Mouse (Mus musculus) embryonic facial prominence, embryonic 14.5 days (tissue): ENCODE measurements at regions not wholly inside any gene's neighbourhood (a gene's known extent, or its start where the extent isn't known, plus 50 kb on each side); places are given as distances from the start of the nearest gene placed in this dataset.
A peak's percentile ranks its signal among the peaks of the same experiment; 100 is the strongest.

Experiments used
- ATAC-seq: fragments of 200-750 bp; cut with Nextera tagmentation; 2 replicates; pipeline ENCODE4 v1.8.0; 2017; ENCODE audit warnings: low read depth, moderate number of reproducible peaks, moderate TSS enrichment
- DNase-seq: peaks from one replicate; pipeline ENCODE4 v3.0.0-alpha.2; 2015; ENCODE audit warnings: low spot score
- H3K27ac ChIP-seq: fragments of 300-500 bp; sonication (generic); replicated peaks from 2 replicates; pipeline ENCODE4 v1.5.1; 2014; ENCODE audit warnings: low read depth, mild to moderate bottlenecking, low read length, moderate library complexity
- H3K27me3 ChIP-seq: fragments of 300-500 bp; sonication (generic); replicated peaks from 2 replicates; pipeline ENCODE4 v1.6.1; 2014; ENCODE audit warnings: low read length; ENCODE audit not compliant: control insufficient read depth, insufficient read depth
- H3K36me3 ChIP-seq: fragments of 300-500 bp; sonication (generic); 2 replicates; pipeline ENCODE4 v1.6.1; 2014; ENCODE audit warnings: low read length, mixed read lengths; ENCODE audit not compliant: control insufficient read depth, insufficient read depth
- H3K4me1 ChIP-seq: fragments of 300-500 bp; sonication (generic); 2 replicates; pipeline ENCODE4 v1.6.1; 2014; ENCODE audit warnings: antibody characterized with exemption, low read length; ENCODE audit not compliant: control insufficient read depth, insufficient read depth
- H3K4me2 ChIP-seq: fragments of 300-500 bp; sonication (generic); 2 replicates; pipeline ENCODE4 v1.6.1; 2014; ENCODE audit warnings: low read depth, mild to moderate bottlenecking, low read length, moderate library complexity, mixed read lengths
- H3K4me3 ChIP-seq: fragments of 300-500 bp; sonication (generic); 2 replicates; pipeline ENCODE4 v1.5.1; 2014; ENCODE audit warnings: low read depth, mild to moderate bottlenecking, low read length
- H3K9ac ChIP-seq: fragments of 300-500 bp; sonication (generic); 2 replicates; pipeline ENCODE4 v1.6.1; 2014; ENCODE audit warnings: low read depth, mild to moderate bottlenecking, low read length, moderate library complexity, mixed read lengths
- H3K9me3 ChIP-seq: fragments of 300-500 bp; sonication (generic); 2 replicates; pipeline ENCODE4 v1.6.1; 2016; ENCODE audit warnings: low read length; ENCODE audit not compliant: control insufficient read depth
- WGBS: fragments of 180-500 bp; shearing (Covaris S2); extraction: QIAGEN DNeasy Blood & Tissue Kit; methylation state at CpG from one replicate; pipeline ENCODE4 v1.1.7; 2014; 5-methylcytosine and 5-hydroxymethylcytosine counted together

DNA sequence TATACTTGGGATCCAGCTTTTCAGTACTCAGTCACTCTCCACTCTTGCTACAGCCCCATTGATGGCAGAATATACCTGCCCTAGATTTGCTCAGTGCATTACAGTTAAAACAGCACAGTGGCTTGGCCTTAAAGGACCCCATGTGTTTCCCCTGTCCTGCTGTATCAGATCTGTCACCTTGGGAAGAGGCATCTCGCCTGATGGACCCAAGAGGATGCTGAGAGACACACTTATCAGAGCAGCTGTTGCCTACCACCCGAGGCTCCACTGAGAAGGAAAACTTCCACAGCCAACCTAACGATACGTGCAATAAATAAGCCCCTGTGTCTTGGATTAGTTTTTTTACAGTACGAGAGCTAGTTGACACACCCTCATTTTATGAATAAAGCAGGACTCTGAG is 411.8 kb upstream of the Sall1 start:
- H3K27me3 ChIP-seq = peaks cover 7% of the 10 kb centered on the region; the same call in 1 of the 2 replicates
- ATAC-seq = no peak

DNA sequence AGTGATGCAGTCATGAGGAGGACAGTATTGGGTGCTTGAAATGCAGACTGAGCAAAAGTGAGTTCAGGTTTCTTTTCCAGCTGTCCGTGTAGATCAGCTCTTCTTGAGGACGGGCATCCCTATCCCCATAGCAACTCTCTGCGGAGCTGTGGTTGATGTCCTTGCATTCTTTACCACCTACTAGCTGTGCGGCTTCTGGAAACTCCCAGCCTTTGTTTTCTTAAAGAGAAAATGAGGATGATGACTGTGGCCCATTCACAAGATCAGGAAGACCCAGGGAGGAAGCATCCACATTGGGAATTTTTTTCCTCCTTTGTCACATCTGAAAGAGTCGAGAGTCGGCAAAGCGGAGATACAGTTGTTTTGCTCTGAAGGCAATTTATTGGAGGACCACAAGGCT is 410.2 kb upstream of the Sall1 start:
- no peak for ATAC-seq
- Histone ChIP-seq H3K4me1 (no peaks in the 10 kb centered on the region), H3K4me3 (no peak overlapping the region), H3K9ac (no peak overlapping the region), H3K9me3 (no peaks in the 10 kb centered on the region), H3K27me3 (peaks cover 7% of the 10 kb centered on the region; the same call in 1 of the 2 replicates), H3K27ac (no peak overlapping the region), H3K4me2 (no peak overlapping the region), H3K36me3 (no peaks in the 10 kb centered on the region)
- 53% methylated on average over 7 of the region's 7 CpGs for WGBS
- no peak for DNase-seq

More for the DNA sequence above, 411.8 kb upstream of the Sall1 start:
- no peak overlapping the region for H3K27ac ChIP-seq
- DNase-seq = no peak
- no peak overlapping the region for H3K9ac ChIP-seq
- H3K4me1 ChIP-seq = no peaks in the 10 kb centered on the region
- no peaks in the 10 kb centered on the region for H3K36me3 ChIP-seq
- 75% methylated on average over 5 of the region's 5 CpGs for WGBS
- no peak overlapping the region for H3K4me3 ChIP-seq
- no peaks in the 10 kb centered on the region for H3K9me3 ChIP-seq
- no peak overlapping the region for H3K4me2 ChIP-seq

DNA sequence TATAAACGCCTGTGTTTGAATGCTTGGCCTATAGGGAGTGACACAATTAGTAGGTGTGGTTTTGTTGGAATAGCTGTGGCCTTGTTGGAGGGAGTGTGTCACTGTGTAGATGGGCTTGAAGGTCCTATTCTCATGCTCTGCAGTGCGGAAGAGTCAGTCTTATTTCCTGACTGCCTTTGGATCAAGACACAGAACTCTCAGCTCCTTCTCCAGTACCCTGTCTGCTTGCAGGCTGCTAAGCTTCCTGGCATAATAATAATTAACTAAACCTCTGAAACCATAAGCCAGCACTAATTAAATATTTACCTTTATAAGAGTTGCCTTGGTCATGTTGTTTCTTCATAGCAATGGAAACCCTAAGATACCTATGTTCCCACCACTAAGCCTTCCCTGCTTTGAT is 409.8 kb upstream of the Sall1 start:
- Histone ChIP-seq H3K27ac (no peak overlapping the region), H3K4me2 (no peak overlapping the region), H3K36me3 (no peaks in the 10 kb centered on the region), H3K9me3 (no peaks in the 10 kb centered on the region), H3K4me3 (no peak overlapping the region), H3K27me3 (peaks cover 7% of the 10 kb centered on the region; the same call in 1 of the 2 replicates), H3K9ac (no peak overlapping the region), H3K4me1 (no peaks in the 10 kb centered on the region)
- no peak for DNase-seq
- WGBS = 100% methylated on average over 2 of the region's 2 CpGs
- ATAC-seq = no peak

DNA sequence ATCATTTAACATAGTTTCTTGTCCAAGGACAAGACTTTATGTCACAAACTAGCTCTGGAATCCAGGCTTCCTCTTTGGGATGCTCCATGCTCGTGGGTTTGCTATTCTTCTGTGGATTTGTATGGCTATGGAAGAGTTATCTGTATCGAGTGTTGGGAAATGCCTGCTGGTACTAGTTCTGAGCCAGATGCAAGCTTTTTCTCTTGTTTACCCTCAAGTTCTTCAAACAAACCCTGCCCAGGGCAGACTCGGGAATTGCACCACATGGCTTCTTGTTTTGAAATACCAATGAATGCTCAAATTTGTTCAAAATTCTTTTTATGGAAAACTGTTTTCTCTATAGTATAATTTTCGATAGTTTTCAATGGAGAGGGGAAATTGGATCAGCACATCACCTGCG is 400.5 kb upstream of the Sall1 start:
- 59% methylated on average over 5 of the region's 5 CpGs for WGBS
- DNase-seq (no peak), ATAC-seq (no peak)
- Histone ChIP-seq H3K27ac (no peak overlapping the region), H3K27me3 (no peaks in the 10 kb centered on the region), H3K4me3 (no peak overlapping the region), H3K36me3 (no peaks in the 10 kb centered on the region), H3K4me1 (no peaks in the 10 kb centered on the region), H3K9ac (no peak overlapping the region), H3K4me2 (no peak overlapping the region), H3K9me3 (no peaks in the 10 kb centered on the region)

DNA sequence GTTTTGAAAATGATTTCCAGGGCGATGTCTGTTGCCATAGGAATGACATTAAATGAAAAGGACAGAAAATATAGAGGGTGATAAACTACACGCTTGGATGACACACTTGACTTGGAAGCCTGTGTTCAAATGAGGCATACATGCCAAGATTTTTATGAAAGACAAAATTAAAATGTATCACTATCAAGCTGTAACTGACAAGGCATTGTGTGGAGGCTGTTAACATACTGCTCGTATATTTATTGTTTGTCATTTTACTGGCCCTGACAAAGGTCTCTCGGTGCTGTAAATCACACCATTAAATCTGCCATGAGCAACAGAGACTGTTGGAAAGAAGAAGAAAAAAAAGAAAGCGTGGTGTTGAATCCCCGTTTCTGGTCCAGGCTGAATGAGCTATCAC is 395.3 kb upstream of the Sall1 start:
- Histone ChIP-seq H3K27me3 (no peaks in the 10 kb centered on the region), H3K4me2 (no peak overlapping the region), H3K9ac (no peak overlapping the region), H3K27ac (no peak overlapping the region), H3K9me3 (no peaks in the 10 kb centered on the region), H3K4me1 (no peaks in the 10 kb centered on the region), H3K4me3 (no peak overlapping the region), H3K36me3 (no peaks in the 10 kb centered on the region)
- DNase-seq = no peak
- WGBS = 70% methylated on average over 6 of the region's 6 CpGs
- ATAC-seq = no peak

DNA sequence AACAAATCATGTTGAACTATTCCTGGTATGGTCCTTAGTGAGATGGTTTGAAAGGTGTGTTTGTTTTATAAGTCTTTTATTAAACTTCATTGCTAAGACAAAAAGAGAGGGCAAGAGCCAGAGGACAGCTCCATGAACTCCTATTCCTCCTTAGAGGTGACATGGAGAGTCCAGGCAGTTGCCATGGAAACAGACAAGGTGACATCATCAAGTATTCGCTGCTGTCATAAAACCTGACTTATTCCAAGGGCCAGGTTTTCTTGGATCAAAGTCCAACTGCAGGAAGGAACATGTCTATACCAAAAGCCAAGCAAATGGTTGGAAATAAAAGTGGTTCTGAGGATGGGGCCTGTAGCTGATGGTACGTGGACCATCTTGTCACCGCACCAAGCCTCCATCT is 383.0 kb upstream of the Sall1 start:
- H3K4me2 ChIP-seq = no peak overlapping the region
- WGBS = 89% methylated on average over 3 of the region's 3 CpGs
- no peak overlapping the region for H3K4me3 ChIP-seq
- no peak overlapping the region for H3K27ac ChIP-seq
- H3K36me3 ChIP-seq = no peaks in the 10 kb centered on the region
- ATAC-seq = no peak
- no peaks in the 10 kb centered on the region for H3K27me3 ChIP-seq
- no peaks in the 10 kb centered on the region for H3K9me3 ChIP-seq
- no peak overlapping the region for H3K9ac ChIP-seq
- no peak for DNase-seq
- no peaks in the 10 kb centered on the region for H3K4me1 ChIP-seq

DNA sequence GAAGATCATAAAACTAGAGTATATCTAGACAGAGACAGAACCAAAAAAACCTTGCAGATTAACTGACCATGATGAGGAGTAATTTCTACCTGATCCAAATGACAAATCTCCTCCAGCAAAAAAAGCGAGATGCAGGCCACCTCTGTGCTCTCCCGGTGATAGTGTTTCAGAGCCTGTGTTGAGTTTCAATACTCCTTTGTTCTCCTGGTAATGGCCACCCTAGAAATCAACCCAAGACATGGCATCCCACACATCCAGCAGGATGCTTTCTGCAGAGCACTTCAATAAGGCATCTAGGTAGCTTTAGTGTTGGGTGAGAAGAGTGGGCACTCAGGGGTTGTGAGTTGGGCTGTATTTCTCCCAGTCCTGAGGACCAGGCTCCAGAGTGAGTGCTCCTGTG is 371.3 kb upstream of the Sall1 start:
- WGBS = 56% methylated on average over 2 of the region's 2 CpGs
- Histone ChIP-seq H3K4me3 (no peak overlapping the region), H3K27ac (no peak overlapping the region), H3K36me3 (no peaks in the 10 kb centered on the region), H3K27me3 (no peaks in the 10 kb centered on the region), H3K9ac (no peak overlapping the region), H3K4me2 (no peak overlapping the region), H3K9me3 (no peaks in the 10 kb centered on the region), H3K4me1 (peaks cover 4% of the 10 kb centered on the region; the same call in 1 of the 2 replicates)
- no peak for DNase-seq
- ATAC-seq = no peak

DNA sequence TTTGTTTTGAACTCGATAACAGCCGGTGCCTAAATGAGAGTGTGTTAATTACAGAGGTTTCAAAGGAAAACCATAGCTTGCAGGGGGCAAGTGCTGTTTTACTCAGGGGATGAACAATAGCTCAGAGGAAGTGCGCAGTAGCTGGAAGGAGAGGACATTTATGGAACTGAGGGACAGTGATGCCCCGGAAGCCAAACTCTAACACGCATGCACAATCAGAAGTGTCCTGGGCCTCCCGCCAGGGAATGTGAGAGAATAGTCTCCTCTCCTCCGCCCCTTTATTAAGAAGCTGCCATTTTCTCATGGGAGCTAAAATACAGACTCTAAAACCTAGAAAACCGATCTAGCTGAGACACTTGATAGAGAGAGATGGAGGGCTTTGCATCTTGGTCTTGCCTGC is 368.5 kb upstream of the Sall1 start:
- H3K27ac ChIP-seq = no peak overlapping the region
- H3K9me3 ChIP-seq = no peaks in the 10 kb centered on the region
- ATAC-seq (no peak), DNase-seq (peak; percentile 20)
- no peaks in the 10 kb centered on the region for H3K36me3 ChIP-seq
- no peak overlapping the region for H3K4me3 ChIP-seq
- no peaks in the 10 kb centered on the region for H3K27me3 ChIP-seq
- peaks cover 4% of the 10 kb centered on the region; the same call in 1 of the 2 replicates for H3K4me1 ChIP-seq
- H3K4me2 ChIP-seq = no peak overlapping the region
- 48% methylated on average over 8 of the region's 8 CpGs for WGBS
- no peak overlapping the region for H3K9ac ChIP-seq

DNA sequence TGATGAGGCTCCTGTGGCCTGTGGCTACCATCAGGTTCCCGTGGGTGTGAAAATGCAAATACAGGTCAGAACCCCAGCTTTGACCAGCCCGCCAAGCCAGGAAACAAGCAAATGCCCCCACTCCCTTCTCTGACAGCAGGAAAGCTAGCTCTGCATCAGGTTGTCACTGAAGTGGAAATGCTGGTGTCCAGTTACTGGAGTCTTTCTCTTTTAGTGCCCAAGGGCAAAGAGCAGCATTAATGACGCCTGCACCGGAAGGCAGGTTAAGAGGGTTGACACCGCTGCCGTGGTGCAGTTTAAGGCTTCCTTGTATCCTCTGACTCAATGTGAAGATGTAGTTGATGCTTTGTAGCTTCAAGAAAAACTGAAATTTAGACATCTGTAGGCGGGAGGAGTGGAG is 368.1 kb upstream of the Sall1 start:
- ATAC-seq (no peak), DNase-seq (no peak)
- Histone ChIP-seq H3K9me3 (no peaks in the 10 kb centered on the region), H3K4me2 (no peak overlapping the region), H3K27me3 (no peaks in the 10 kb centered on the region), H3K36me3 (no peaks in the 10 kb centered on the region), H3K4me3 (no peak overlapping the region), H3K27ac (no peak overlapping the region), H3K9ac (no peak overlapping the region), H3K4me1 (peaks cover 4% of the 10 kb centered on the region; the same call in 1 of the 2 replicates)
- WGBS = 15% methylated on average over 7 of the region's 7 CpGs
